ENCODE assay signal across 20 mouse cellular contexts in the genomic region with DNA sequence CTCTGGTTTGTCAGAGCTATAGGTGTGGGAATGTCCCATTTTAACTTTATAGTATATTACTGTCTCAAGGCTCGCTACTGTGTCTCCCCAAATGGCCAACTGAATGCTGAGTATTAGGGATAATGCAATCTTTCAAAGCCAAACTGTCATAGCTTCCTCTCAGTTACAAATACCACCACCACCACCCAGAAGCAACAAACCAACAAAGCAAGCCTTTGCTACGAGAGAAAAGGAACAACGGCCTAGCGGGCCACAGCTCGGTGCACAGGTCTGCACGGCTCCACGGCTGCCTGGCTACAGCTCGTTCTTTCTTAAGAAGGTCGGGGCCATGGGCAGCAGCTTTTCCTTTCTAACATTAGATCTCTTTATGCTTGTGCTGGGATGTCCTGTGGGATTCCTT. TPM values are rescaled to one million over a fixed set of nuclear protein-coding genes. Genes with fewer than 3 reads are reported as not detected.
DNase-seq lines count a peak whose midpoint lies in the region; ATAC-seq and TF ChIP-seq lines count a peak whose summit lies in the region.
"Had no signal": no experiment of that assay in that cellular context is flagged by ENCODE, and none has a peak within 500 bp of the region (broad histone marks: within the 10 kb centered on the region; RNA-seq: fewer than 3 reads in every experiment).

No protein-coding gene starts in this region.

- no peak overlapping the region for H3K4me3 ChIP-seq in midbrain, embryonic 10.5 days
- H3K4me3 ChIP-seq in midbrain, embryonic 14.5 days (replicated peaks; ENCODE audit: low read depth, low read length), result no peak overlapping the region
- H3K4me3 ChIP-seq: embryonic facial prominence, embryonic 12.5 days; forebrain, embryonic 15.5 days; heart, embryonic 15.5 days; hindbrain, embryonic 10.5 days had no signal

- H3K9me3 ChIP-seq in midbrain, embryonic 10.5 days (replicated peaks), result no peaks in the 10 kb centered on the region
- no peaks in the 10 kb centered on the region for H3K9me3 ChIP-seq in midbrain, embryonic 14.5 days (ENCODE audit: control insufficient read depth, low read length)
- H3K9me3 ChIP-seq: embryonic facial prominence, embryonic 12.5 days; forebrain, embryonic 15.5 days; heart, embryonic 15.5 days; hindbrain, embryonic 10.5 days had no signal

- no peak for ATAC-seq in midbrain, embryonic 14.5 days (ENCODE audit: low FRiP score, low TSS enrichment)
- ATAC-seq: forebrain, embryonic 15.5 days; hindbrain, embryonic 16.5 days had no signal

- peaks cover 27% of the 10 kb centered on the region for H3K4me1 ChIP-seq in midbrain, embryonic 10.5 days
- peaks cover 19% of the 10 kb centered on the region for H3K4me1 ChIP-seq in midbrain, embryonic 14.5 days (ENCODE audit: control insufficient read depth, insufficient read depth, low read length)

- H3K36me3 ChIP-seq in midbrain, embryonic 10.5 days, result no peaks in the 10 kb centered on the region
- no peaks in the 10 kb centered on the region for H3K36me3 ChIP-seq in midbrain, embryonic 14.5 days (ENCODE audit: control insufficient read depth, insufficient read depth, low read length)
- no peaks in the 10 kb centered on the region for H3K36me3 ChIP-seq in splenic B cell, adult 2 months (ENCODE audit: control insufficient read depth, insufficient read depth, low read length, poor library complexity, severe bottlenecking)
- H3K36me3 ChIP-seq: embryonic facial prominence, embryonic 12.5 days; forebrain, embryonic 15.5 days; heart, embryonic 15.5 days; hindbrain, embryonic 10.5 days had no signal

- TF ChIP-seq CTCF in brain, embryonic 14.5 days (IDR thresholded peaks at IDR 0.05; ENCODE audit: borderline replicate concordance, extremely low read depth, insufficient read depth, insufficient read length), result no peak

- no peak overlapping the region for H3K9ac ChIP-seq in midbrain, embryonic 14.5 days (replicated peaks; ENCODE audit: low read length)
- H3K9ac ChIP-seq: embryonic facial prominence, embryonic 12.5 days; forebrain, embryonic 15.5 days; heart, embryonic 15.5 days had no signal

- no peak for DNase-seq in midbrain, embryonic 10.5 days (ENCODE audit: low spot score)
- DNase-seq in midbrain, embryonic 14.5 days, result no peak
- DNase-seq in B cell, adult 2 months, result peak; percentile 28 to 33
- peak; percentile 41 for DNase-seq in brain, embryonic 14.5 days (ENCODE audit: low read depth)
- DNase-seq in splenic B cell, adult 2 months (ENCODE audit: low read depth, low spot score), result peak; percentile 35
- DNase-seq in kidney, adult 18-20 months, result no peak
- DNase-seq: adrenal gland, adult 2 months; adrenal gland, postnatal 25 days; cerebellum, adult 11 months; cerebellum, adult 8-10 months; cerebellum, postnatal 14 days; gastrocnemius, postnatal 36 days; heart, adult 18-20 months; heart, postnatal 14 days had no signal

- H3K27me3 ChIP-seq in midbrain, embryonic 10.5 days (ENCODE audit: low read depth, poor library complexity, severe bottlenecking), result peaks cover 16% of the 10 kb centered on the region
- H3K27me3 ChIP-seq in midbrain, embryonic 14.5 days (ENCODE audit: control insufficient read depth, insufficient read depth, low read length), result no peaks in the 10 kb centered on the region
- no peaks in the 10 kb centered on the region for H3K27me3 ChIP-seq in splenic B cell, adult 2 months (ENCODE audit: control insufficient read depth, insufficient read depth, low read length, poor library complexity, severe bottlenecking)
- H3K27me3 ChIP-seq: embryonic facial prominence, embryonic 12.5 days; forebrain, embryonic 15.5 days; heart, embryonic 15.5 days had no signal

- no peak for TF ChIP-seq POLR2A in brain, embryonic 14.5 days (IDR thresholded peaks at IDR 0.05; ENCODE audit: borderline replicate concordance, extremely low read depth, insufficient read depth, insufficient read length, poor library complexity, severe bottlenecking)

- WGBS in midbrain, embryonic 10.5 days, result 71% methylated on average over 9 of the region's 9 CpGs
- 35% methylated on average over 9 of the region's 9 CpGs for WGBS in midbrain, embryonic 14.5 days

- no peak overlapping the region for H3K4me2 ChIP-seq in midbrain, embryonic 14.5 days (ENCODE audit: low read length)
- H3K4me2 ChIP-seq: embryonic facial prominence, embryonic 12.5 days; forebrain, embryonic 15.5 days; heart, embryonic 11.5 days; heart, embryonic 15.5 days had no signal

- H3K27ac ChIP-seq in midbrain, embryonic 10.5 days (replicated peaks), result peak overlapping the region; percentile 2; the same call in 1 of the 2 replicates
- no peak overlapping the region for H3K27ac ChIP-seq in midbrain, embryonic 14.5 days (replicated peaks; ENCODE audit: low read depth, low read length)
- H3K27ac ChIP-seq: embryonic facial prominence, embryonic 12.5 days; forebrain, embryonic 15.5 days; heart, embryonic 15.5 days; hindbrain, embryonic 10.5 days had no signal

RNA-seq across cellular contexts. Expression of gene Cdk5r1, which starts 18.0 kb away (rescaled TPM):
- 5.2 and 11.2 TPM in 2 replicates for polyA plus RNA-seq in midbrain, embryonic 10.5 days (2016; fragmentation: Nextera tagmentation; extraction: Ambion mirVana)
- polyA plus RNA-seq in midbrain, embryonic 14.5 days (2014; fragmentation: Nextera tagmentation; extraction: Ambion mirVana), result 103 and 134 TPM in 2 replicates
- polyA plus RNA-seq in brain, embryonic 14.5 days (2012; rRNA removed), result 327 and 349 TPM in 2 replicates

Comparison
In these comparisons a context has a peak if more than half of its experiments do, and no peak if none do; other contexts are left out.
1. DNase-seq: peak in B cell, adult 2 months (2 of 2), brain, embryonic 14.5 days (single experiment) and splenic B cell, adult 2 months (single experiment); none in midbrain, embryonic 10.5 days (single experiment), midbrain, embryonic 14.5 days (single experiment) and kidney, adult 18-20 months (single experiment).